Mouse (Mus musculus): ENCODE results near the gene Rprd1b.

- TF ChIP-seq CTCF (IDR thresholded peaks at IDR 0.05; ENCODE audit: borderline replicate concordance, insufficient read depth, low read length) (no peak), POLR2A (IDR thresholded peaks at IDR 0.05; ENCODE audit: low read depth, low read length) (no peak)
These were observed 93.5 kb downstream of the Rprd1b start for GRCm38 (mm10) chr2:158121645-158122326.
